ENCODE assay signal across 8 mouse cellular contexts in genomic region chr9:96795399-96795928, GRCm38 (mm10). TPM values are rescaled to one million over a fixed set of nuclear protein-coding genes. Genes with fewer than 3 reads are reported as not detected.
DNase-seq lines count a peak whose midpoint lies in the region; ATAC-seq and TF ChIP-seq lines count a peak whose summit lies in the region.

No protein-coding gene starts in this region.

- 18% methylated on average over 10 of the region's 10 CpGs for WGBS in kidney, adult 2 months
- 2% methylated on average over 10 of the region's 10 CpGs for WGBS in cerebellum, adult 2 months
- WGBS in hindbrain, embryonic 12.5 days = 16% methylated on average over 10 of the region's 10 CpGs
- 18% methylated on average over 10 of the region's 10 CpGs for WGBS in midbrain, embryonic 11.5 days
- WGBS in stomach, embryonic 14.5 days = 8% methylated on average over 10 of the region's 10 CpGs

- no peak for TF ChIP-seq CTCF in kidney, adult 2 months (conservative IDR thresholded peaks at IDR 0.05; ENCODE audit: insufficient read depth, insufficient read length, low read depth, low read length)
- no peak for TF ChIP-seq CTCF in cerebellum, adult 2 months (IDR thresholded peaks at IDR 0.05; ENCODE audit: borderline replicate concordance, insufficient read depth, low read depth, low read length)

- no peaks in the 10 kb centered on the region; the same call in 1 of the 2 replicates for H3K4me1 ChIP-seq in kidney, adult 2 months (ENCODE audit: control insufficient read depth, insufficient read depth, low read length)
- H3K4me1 ChIP-seq in cerebellum, adult 2 months (ENCODE audit: control insufficient read depth, insufficient read depth, low read length) = peaks cover 3% of the 10 kb centered on the region; the same call in 1 of the 2 replicates
- H3K4me1 ChIP-seq in hindbrain, embryonic 12.5 days = peaks cover 10% of the 10 kb centered on the region
- H3K4me1 ChIP-seq in midbrain, embryonic 11.5 days (ENCODE audit: control insufficient read depth, insufficient read depth, low read length) = no peaks in the 10 kb centered on the region
- no peaks in the 10 kb centered on the region for H3K4me1 ChIP-seq in stomach, embryonic 14.5 days (ENCODE audit: control insufficient read depth, insufficient read depth, low read length)

- TF ChIP-seq POLR2A in kidney, adult 2 months (IDR thresholded peaks at IDR 0.05; ENCODE audit: low read depth, low read length) = no peak
- peak; percentile 20; the same call in 1 of the 2 replicates for TF ChIP-seq POLR2A in cerebellum, adult 2 months (IDR thresholded peaks at IDR 0.05; ENCODE audit: borderline replicate concordance, insufficient read depth, low read length)

- H3K4me3 ChIP-seq in kidney, adult 2 months (ENCODE audit: insufficient read depth, low read depth, low read length) = peak overlapping the region; percentile 31
- H3K4me3 ChIP-seq in cerebellum, adult 2 months (replicated peaks; ENCODE audit: insufficient read depth, low read depth, low read length) = peak overlapping the region; percentile 98
- H3K4me3 ChIP-seq in hindbrain, embryonic 12.5 days = peak overlapping the region; percentile 44
- peak overlapping the region; percentile 24 for H3K4me3 ChIP-seq in midbrain, embryonic 11.5 days (ENCODE audit: low read depth, low read length)
- H3K4me3 ChIP-seq in stomach, embryonic 14.5 days (ENCODE audit: low read depth, low read length) = peak overlapping the region; percentile 29

- H3K4me2 ChIP-seq in hindbrain, embryonic 12.5 days (replicated peaks) = peak overlapping the region; percentile 70
- H3K4me2 ChIP-seq in midbrain, embryonic 11.5 days = peak overlapping the region; percentile 40
- H3K4me2 ChIP-seq in stomach, embryonic 14.5 days (replicated peaks; ENCODE audit: low read depth, low read length) = peak overlapping the region; percentile 42

- H3K27me3 ChIP-seq in kidney, adult 2 months (replicated peaks; ENCODE audit: control insufficient read depth, insufficient read depth, low read length) = no peaks in the 10 kb centered on the region
- no peaks in the 10 kb centered on the region for H3K27me3 ChIP-seq in cerebellum, adult 2 months (ENCODE audit: control insufficient read depth, insufficient read depth, low read length)
- no peaks in the 10 kb centered on the region for H3K27me3 ChIP-seq in hindbrain, embryonic 12.5 days
- H3K27me3 ChIP-seq in midbrain, embryonic 11.5 days (ENCODE audit: control insufficient read depth, insufficient read depth, low read length) = no peaks in the 10 kb centered on the region
- H3K27me3 ChIP-seq in stomach, embryonic 14.5 days (ENCODE audit: control insufficient read depth, insufficient read depth, low read length) = no peaks in the 10 kb centered on the region

- peak; percentile 95 for ATAC-seq in frontal cortex, adult (ENCODE audit: low TSS enrichment)
- peak; percentile 86 for ATAC-seq in hindbrain, embryonic 12.5 days (ENCODE audit: low FRiP score)
- peak; percentile 86 for ATAC-seq in midbrain, embryonic 11.5 days (ENCODE audit: low FRiP score)
- ATAC-seq in stomach, embryonic 14.5 days (ENCODE audit: insufficient number of reproducible peaks, insufficient read depth, low FRiP score, low read depth) = peak; percentile 68; the same call in 1 of the 2 replicates

- H3K36me3 ChIP-seq in kidney, adult 2 months (ENCODE audit: control insufficient read depth, insufficient read depth, low read length) = no peaks in the 10 kb centered on the region
- H3K36me3 ChIP-seq in hindbrain, embryonic 12.5 days = no peaks in the 10 kb centered on the region
- no peaks in the 10 kb centered on the region for H3K36me3 ChIP-seq in midbrain, embryonic 11.5 days (ENCODE audit: control insufficient read depth, insufficient read depth, low read length)
- H3K36me3 ChIP-seq in stomach, embryonic 14.5 days (ENCODE audit: control insufficient read depth, insufficient read depth, low read length) = no peaks in the 10 kb centered on the region

- peak; percentile 29 for DNase-seq in kidney, adult 2 months
- no peak for DNase-seq in kidney, adult 8-10 months
- peak; percentile 58 to 62 for DNase-seq in cerebellum, adult 2 months
- DNase-seq in left cerebral cortex, adult 18-20 months (ENCODE audit: low spot score in 2 of 2) = peak; percentile 35 to 46
- DNase-seq in midbrain, embryonic 11.5 days (ENCODE audit: low spot score, missing footprints) = peak; percentile 93

- H3K27ac ChIP-seq in kidney, adult 2 months (ENCODE audit: insufficient read depth, low read depth, low read length) = no peak overlapping the region
- H3K27ac ChIP-seq in cerebellum, adult 2 months (ENCODE audit: insufficient read depth, low read length) = peak overlapping the region; percentile 67; the same call in 1 of the 2 replicates
- H3K27ac ChIP-seq in hindbrain, embryonic 12.5 days = peak overlapping the region; percentile 67; the same call in 1 of the 2 replicates
- H3K27ac ChIP-seq in midbrain, embryonic 11.5 days (ENCODE audit: low read depth, low read length) = no peak overlapping the region
- H3K27ac ChIP-seq in stomach, embryonic 14.5 days (ENCODE audit: low read length) = no peak overlapping the region

- peak overlapping the region; percentile 65 for H3K9ac ChIP-seq in hindbrain, embryonic 12.5 days
- peak overlapping the region; percentile 34; the same call in 1 of the 2 replicates for H3K9ac ChIP-seq in midbrain, embryonic 11.5 days (ENCODE audit: low read length)
- H3K9ac ChIP-seq in stomach, embryonic 14.5 days (replicated peaks; ENCODE audit: low read depth, low read length) = no peak overlapping the region

- no peaks in the 10 kb centered on the region; the same call in 1 of the 2 replicates for H3K9me3 ChIP-seq in hindbrain, embryonic 12.5 days (replicated peaks)
- no peaks in the 10 kb centered on the region for H3K9me3 ChIP-seq in midbrain, embryonic 11.5 days (ENCODE audit: control insufficient read depth, low read length)
- H3K9me3 ChIP-seq in stomach, embryonic 14.5 days (ENCODE audit: control insufficient read depth, low read depth, low read length) = no peaks in the 10 kb centered on the region

RNA-seq across cellular contexts. Expression of gene Zbtb38, which starts 42.8 kb away (rescaled TPM):
- polyA plus RNA-seq in kidney, adult 2 months (2012; rRNA removed) = 10.2 and 12.9 TPM in 2 replicates
- 19.2 and 21.5 TPM in 2 replicates for polyA plus RNA-seq in cerebellum, adult 2 months (2012; rRNA removed)
- 18.0 and 20.0 TPM in 2 replicates for polyA plus RNA-seq in hindbrain, embryonic 12.5 days (2016; fragmentation: Nextera tagmentation; extraction: Ambion mirVana)
- 10 to 100 TPM; 65.0 to 70.1 TPM for total RNA-seq in left cerebral cortex, adult 18-20 months (2021)
- 11.3 and 11.9 TPM in 2 replicates for polyA plus RNA-seq in midbrain, embryonic 11.5 days (2014; fragmentation: Nextera tagmentation; extraction: Ambion mirVana)
- polyA plus RNA-seq in stomach, embryonic 14.5 days (2014; fragmentation: Nextera tagmentation; extraction: Ambion mirVana) = 23.0 and 25.5 TPM in 2 replicates

Comparison
In these comparisons a context has a peak if more than half of its experiments do, and no peak if none do; other contexts are left out.
1. DNase-seq: peak in kidney, adult 2 months (single experiment), cerebellum, adult 2 months (2 of 2), left cerebral cortex, adult 18-20 months (2 of 2) and midbrain, embryonic 11.5 days (single experiment); none in kidney, adult 8-10 months (0 of 2).
2. H3K27ac ChIP-seq: peak in cerebellum, adult 2 months (single experiment) and hindbrain, embryonic 12.5 days (single experiment); none in kidney, adult 2 months (single experiment), midbrain, embryonic 11.5 days (single experiment) and stomach, embryonic 14.5 days (single experiment).
3. H3K4me3 ChIP-seq: peak in every context shown above with its lines; median percentile 98 in cerebellum, adult 2 months; 44 in hindbrain, embryonic 12.5 days; 31 in kidney, adult 2 months; 29 in stomach, embryonic 14.5 days; 24 in midbrain, embryonic 11.5 days.
4. Peak in every context shown above with its lines, with median percentiles within 50 percentile points of each other: ATAC-seq and H3K4me2 ChIP-seq.